In the genomic region with DNA sequence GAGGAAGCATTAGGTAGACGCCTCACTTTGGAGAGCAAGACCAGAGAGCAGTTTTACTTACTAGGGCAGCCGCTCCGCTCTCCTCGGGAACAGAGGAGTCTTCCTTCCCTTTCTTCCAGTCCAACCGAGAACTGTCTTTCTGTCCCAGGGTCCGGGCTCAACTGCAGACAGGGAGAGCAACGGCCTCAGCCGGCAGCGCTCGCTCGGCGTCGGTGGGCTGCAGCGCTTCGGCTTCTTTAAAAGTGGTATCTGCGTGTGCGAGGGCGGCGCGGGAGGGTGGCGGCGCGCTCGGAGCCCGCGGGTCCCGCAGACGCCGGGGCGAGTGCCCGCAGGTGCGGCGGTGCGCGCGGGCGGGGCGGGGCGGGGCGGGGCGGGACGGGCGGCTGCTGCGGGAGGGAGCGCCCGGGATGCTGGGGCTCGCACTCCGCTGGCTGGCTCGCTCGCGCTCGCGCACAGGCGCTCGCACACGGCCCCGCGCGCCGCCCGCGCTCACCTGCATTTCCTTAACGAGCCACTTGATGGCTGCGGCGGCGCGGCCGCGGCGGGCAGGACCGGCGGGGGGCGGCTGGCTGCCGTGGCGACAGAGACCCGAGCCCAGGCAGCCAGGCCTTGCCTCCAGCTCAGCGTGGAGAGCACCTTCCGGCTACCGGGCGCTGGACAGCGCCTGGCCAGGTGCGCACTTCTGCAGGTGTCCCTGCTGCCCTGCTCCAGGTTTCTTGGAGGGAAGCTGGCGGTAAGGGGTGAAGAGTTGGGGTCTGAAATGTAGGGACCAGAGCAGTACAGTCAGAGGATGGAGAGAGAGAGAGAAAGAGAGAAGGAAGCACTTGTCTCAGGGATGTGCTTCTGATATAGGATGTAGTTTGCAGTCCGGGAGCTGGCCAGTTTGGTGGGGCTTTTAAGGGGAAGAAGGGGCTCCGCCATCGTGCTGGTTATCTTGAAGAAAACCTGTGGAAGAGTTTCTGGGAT, we compare ENCODE assay signal across 8 mouse cellular contexts. TPM values are rescaled to one million over a fixed set of nuclear protein-coding genes. Genes with fewer than 3 reads are reported as not detected.
DNase-seq lines count a peak whose midpoint lies in the region; ATAC-seq and TF ChIP-seq lines count a peak whose summit lies in the region.

A gene (minus strand): TSS at position 433 of the 966 bp plus-strand sequence.

- peak within 1 kb of the TSS; percentile 91 for H3K4me2 ChIP-seq in heart, embryonic 15.5 days
- peak within 1 kb of the TSS; percentile 86 for H3K4me2 ChIP-seq in stomach, postnatal 0 days (replicated peaks; ENCODE audit: low read depth)

- no peaks in the 10 kb centered on the region for H3K36me3 ChIP-seq in heart, embryonic 15.5 days
- no peaks in the 10 kb centered on the region for H3K36me3 ChIP-seq in midbrain, embryonic 10.5 days
- H3K36me3 ChIP-seq in stomach, postnatal 0 days (ENCODE audit: control insufficient read depth, insufficient read depth, low read length) = no peaks in the 10 kb centered on the region

- WGBS in heart, embryonic 15.5 days = 1% methylated on average over 52 of the region's 86 CpGs
- under 1% methylated on average over 65 of the region's 86 CpGs for WGBS in midbrain, embryonic 10.5 days
- WGBS in stomach, postnatal 0 days = 2% methylated on average over 68 of the region's 86 CpGs

- no peak within 1 kb of the TSS for H3K27ac ChIP-seq in heart, embryonic 15.5 days
- peak within 1 kb of the TSS; percentile 69 for H3K27ac ChIP-seq in midbrain, embryonic 10.5 days (replicated peaks)
- H3K27ac ChIP-seq in stomach, postnatal 0 days (replicated peaks) = no peak within 1 kb of the TSS

- peak; percentile 29; the same call in 1 of the 2 replicates for TF ChIP-seq CTCF in stomach, postnatal 0 days (IDR thresholded peaks at IDR 0.05; ENCODE audit: low read depth)

- peaks cover 35% of the 10 kb centered on the region for H3K27me3 ChIP-seq in heart, embryonic 15.5 days
- H3K27me3 ChIP-seq in midbrain, embryonic 10.5 days (ENCODE audit: low read depth, poor library complexity, severe bottlenecking) = peaks cover 34% of the 10 kb centered on the region
- no peaks in the 10 kb centered on the region for H3K27me3 ChIP-seq in stomach, postnatal 0 days (ENCODE audit: control insufficient read depth, insufficient read depth, low read length)

- H3K9me3 ChIP-seq in heart, embryonic 15.5 days (replicated peaks) = no peaks in the 10 kb centered on the region
- no peaks in the 10 kb centered on the region for H3K9me3 ChIP-seq in midbrain, embryonic 10.5 days (replicated peaks)
- H3K9me3 ChIP-seq in stomach, postnatal 0 days (ENCODE audit: control insufficient read depth, low read length) = no peaks in the 10 kb centered on the region

- H3K9ac ChIP-seq in heart, embryonic 15.5 days = peak within 1 kb of the TSS; percentile 29
- H3K9ac ChIP-seq in stomach, postnatal 0 days (ENCODE audit: low read length) = no peak within 1 kb of the TSS

- H3K4me3 ChIP-seq in heart, embryonic 15.5 days = peak within 1 kb of the TSS; percentile 61
- H3K4me3 ChIP-seq in midbrain, embryonic 10.5 days = peak within 1 kb of the TSS; percentile 66
- peak within 1 kb of the TSS; percentile 51 for H3K4me3 ChIP-seq in stomach, postnatal 0 days (ENCODE audit: low read depth, low read length)

- DNase-seq in urinary bladder, adult 2 months (ENCODE audit: low spot score) = peak; percentile 20
- no peak for DNase-seq in urinary bladder, postnatal 10 days (ENCODE audit: low spot score)
- DNase-seq in embryo, embryonic 10 days (ENCODE audit: low spot score) = peak; percentile 69
- peak; percentile 37 to 47 for DNase-seq in layer of hippocampus, postnatal 14 days (ENCODE audit: low spot score in 2 of 2)
- DNase-seq in midbrain, embryonic 10.5 days (ENCODE audit: low spot score) = peak; percentile 62
- peak; percentile 56 for DNase-seq in stomach, postnatal 0 days (ENCODE audit: low spot score)
- no peak for DNase-seq in spleen, postnatal 36 days (ENCODE audit: low spot score in 2 of 2)

- no peak for TF ChIP-seq EP300 in stomach, postnatal 0 days (optimal IDR thresholded peaks at IDR 0.05)

- H3K4me1 ChIP-seq in heart, embryonic 15.5 days (replicated peaks) = no peaks in the 10 kb centered on the region; the same call in 1 of the 2 replicates
- peaks cover 6% of the 10 kb centered on the region for H3K4me1 ChIP-seq in midbrain, embryonic 10.5 days
- H3K4me1 ChIP-seq in stomach, postnatal 0 days (replicated peaks; ENCODE audit: control insufficient read depth, insufficient read depth) = no peaks in the 10 kb centered on the region

- ATAC-seq in heart, embryonic 15.5 days (replicated peaks; ENCODE audit: insufficient number of reproducible peaks, insufficient read depth, low FRiP score, low read depth) = peak; percentile 58; the same call in 1 of the 2 replicates
- peak; percentile 87 for ATAC-seq in stomach, postnatal 0 days (ENCODE audit: low FRiP score, low TSS enrichment)

RNA-seq across cellular contexts. Expression of the gene that starts here (rescaled TPM):
- polyA plus RNA-seq in urinary bladder, adult 2 months (2012; rRNA removed) = 5.7 and 6.7 TPM in 2 replicates
- polyA plus RNA-seq in heart, embryonic 15.5 days (2015; fragmentation: Nextera tagmentation; extraction: Ambion mirVana) = 9.4 and 12.1 TPM in 2 replicates
- total RNA-seq in layer of hippocampus, postnatal 14 days (2021) = 100 to 1,000 TPM; 163 to 206 TPM
- polyA plus RNA-seq in midbrain, embryonic 10.5 days (2016; fragmentation: Nextera tagmentation; extraction: Ambion mirVana) = 9.6 and 12.6 TPM in 2 replicates
- polyA plus RNA-seq in stomach, postnatal 0 days (2015; fragmentation: Nextera tagmentation; extraction: Ambion mirVana) = 5.6 and 5.8 TPM in 2 replicates

Comparison
In these comparisons a context has a peak if more than half of its experiments do, and no peak if none do; other contexts are left out.
1. DNase-seq: peak in urinary bladder, adult 2 months (single experiment), embryo, embryonic 10 days (single experiment), layer of hippocampus, postnatal 14 days (2 of 2), midbrain, embryonic 10.5 days (single experiment) and stomach, postnatal 0 days (single experiment); none in urinary bladder, postnatal 10 days (single experiment) and spleen, postnatal 36 days (0 of 2).
2. Peak in every context shown above with its lines, with median percentiles within 50 percentile points of each other: H3K4me3 ChIP-seq.